Mouse (Mus musculus) heart, embryonic 12.5 days (tissue): ENCODE measurements at regions not wholly inside any gene's neighbourhood (a gene's known extent, or its start where the extent isn't known, plus 50 kb on each side); places are given as distances from the start of the nearest gene placed in this dataset.

Experiments used
- ATAC-seq: fragments of 200-750 bp; cut with Nextera tagmentation; 2 replicates; pipeline ENCODE4 v1.8.0; 2017; ENCODE audit warnings: moderate TSS enrichment, moderate library complexity; ENCODE audit not compliant: insufficient number of reproducible peaks, low FRiP score
- H3K27ac ChIP-seq: fragments of 300-500 bp; sonication (generic); 2 replicates; pipeline ENCODE4 v1.5.1; 2016; ENCODE audit warnings: mild to moderate bottlenecking, moderate library complexity; ENCODE audit not compliant: poor library complexity, severe bottlenecking
- H3K27me3 ChIP-seq: fragments of 300-500 bp; sonication (generic); replicated peaks from 2 replicates; pipeline ENCODE4 v1.6.1; 2016; ENCODE audit warnings: mild to moderate bottlenecking, moderate library complexity
- H3K36me3 ChIP-seq: fragments of 300-500 bp; sonication (generic); 2 replicates; pipeline ENCODE4 v1.6.1; 2016; ENCODE audit warnings: mild to moderate bottlenecking, moderate library complexity
- H3K4me1 ChIP-seq: fragments of 300-500 bp; sonication (generic); replicated peaks from 2 replicates; pipeline ENCODE4 v1.6.1; 2016; ENCODE audit warnings: mild to moderate bottlenecking
- H3K4me2 ChIP-seq: fragments of 300-500 bp; sonication (generic); 2 replicates; pipeline ENCODE4 v1.6.1; 2016; ENCODE audit warnings: mild to moderate bottlenecking, moderate library complexity
- H3K4me3 ChIP-seq: fragments of 300-500 bp; sonication (generic); 2 replicates; pipeline ENCODE4 v1.5.1; 2016; ENCODE audit warnings: mild to moderate bottlenecking
- H3K9ac ChIP-seq: fragments of 300-500 bp; sonication (generic); 2 replicates; pipeline ENCODE4 v1.6.1; 2016; ENCODE audit warnings: mild to moderate bottlenecking, moderate library complexity
- H3K9me3 ChIP-seq: fragments of 300-500 bp; sonication (generic); replicated peaks from 2 replicates; pipeline ENCODE4 v1.6.1; 2016; ENCODE audit warnings: mild to moderate bottlenecking, moderate library complexity
- WGBS: fragments of 180-500 bp; shearing (Covaris S2); methylation state at CpG from one replicate; pipeline ENCODE4 v1.1.7; 2016; 5-methylcytosine and 5-hydroxymethylcytosine counted together

DNA sequence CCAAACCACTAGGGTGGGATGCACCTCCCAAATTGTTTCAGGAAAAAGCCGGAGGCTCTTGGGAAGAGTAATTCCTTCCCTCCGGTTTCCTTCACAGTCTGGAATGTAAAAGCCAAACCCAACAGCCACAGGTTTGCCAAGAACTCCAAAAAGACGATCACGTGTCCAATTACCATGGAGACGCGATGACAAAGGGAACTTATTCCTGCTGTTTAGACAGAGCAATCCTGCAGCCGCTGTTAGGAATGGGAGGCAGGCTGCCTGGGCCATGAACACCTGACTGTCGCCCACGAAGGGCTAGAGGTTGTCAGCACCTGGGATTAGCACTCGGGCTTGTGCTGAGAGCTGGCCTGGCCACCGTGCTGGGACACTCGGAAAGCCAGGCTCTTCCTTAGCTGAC is 175.8 kb downstream of the Shq1 start:
- no peaks in the 10 kb centered on the region for H3K36me3 ChIP-seq
- no peak for ATAC-seq
- H3K27me3 ChIP-seq = peaks cover 10% of the 10 kb centered on the region; the same call in 1 of the 2 replicates
- H3K4me3 ChIP-seq = no peak overlapping the region
- 65% methylated on average over 12 of the region's 12 CpGs for WGBS
- H3K4me1 ChIP-seq = 0 out of 2 replicates have a peak, but pooled peaks cover 5% of the 10 kb centered on the region
- no peak overlapping the region for H3K4me2 ChIP-seq
- no peaks in the 10 kb centered on the region for H3K9me3 ChIP-seq
- no peak overlapping the region for H3K9ac ChIP-seq
- H3K27ac ChIP-seq = no peak overlapping the region

DNA sequence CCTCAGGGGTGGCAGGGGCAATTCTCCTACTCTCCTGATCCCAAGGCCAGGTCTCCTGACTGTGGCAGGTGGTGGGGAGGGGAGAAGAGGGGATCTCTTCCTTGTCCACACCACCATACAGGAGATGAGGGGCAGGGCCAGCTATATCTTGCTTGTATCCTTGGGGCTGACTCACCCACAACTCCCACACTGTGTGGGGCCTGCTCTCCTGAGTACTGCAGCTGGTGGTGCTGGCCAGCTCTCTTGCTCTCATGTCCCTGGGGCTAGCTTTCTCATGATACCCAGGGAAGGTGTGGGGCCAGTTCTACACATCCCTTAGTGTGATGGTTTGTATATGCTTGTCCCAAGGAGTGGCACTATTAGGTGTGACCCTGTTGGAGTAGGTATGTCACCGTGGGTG is 177.4 kb downstream of the Shq1 start:
- 75% methylated on average over 1 of the region's 1 CpGs for WGBS
- no peak overlapping the region for H3K4me2 ChIP-seq
- no peaks in the 10 kb centered on the region for H3K36me3 ChIP-seq
- 0 out of 2 replicates have a peak, but pooled peaks cover 2% of the 10 kb centered on the region for H3K4me1 ChIP-seq
- H3K9me3 ChIP-seq = no peaks in the 10 kb centered on the region
- no peak overlapping the region for H3K4me3 ChIP-seq
- 0 out of 2 replicates have a peak, but pooled peaks cover 13% of the 10 kb centered on the region for H3K27me3 ChIP-seq
- ATAC-seq = no peak
- H3K27ac ChIP-seq = no peak overlapping the region
- H3K9ac ChIP-seq = no peak overlapping the region

DNA sequence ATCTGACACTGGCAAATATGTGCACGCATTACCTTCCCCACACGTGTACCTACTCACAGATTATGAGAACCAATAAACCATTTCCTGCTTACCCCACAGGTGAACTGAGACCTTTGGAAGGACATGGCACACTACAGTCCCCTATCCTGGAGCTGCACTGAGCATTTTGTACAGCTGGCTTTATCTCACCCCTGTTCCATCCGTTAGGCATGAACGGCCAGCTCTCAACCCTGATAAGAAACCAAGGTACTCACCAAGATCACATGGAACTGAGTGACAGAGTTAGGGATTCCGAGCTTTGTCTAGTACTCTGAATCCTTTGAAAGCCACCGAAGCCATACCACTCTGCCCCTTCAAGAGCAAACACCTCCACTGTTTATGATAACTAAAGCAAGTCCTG is 179.1 kb downstream of the Shq1 start:
- Histone ChIP-seq H3K36me3 (no peaks in the 10 kb centered on the region), H3K9me3 (no peaks in the 10 kb centered on the region), H3K27ac (no peak overlapping the region), H3K4me3 (no peak overlapping the region), H3K9ac (no peak overlapping the region), H3K4me2 (no peak overlapping the region), H3K4me1 (no peaks in the 10 kb centered on the region), H3K27me3 (0 out of 2 replicates have a peak, but pooled peaks cover 18% of the 10 kb centered on the region)
- 54% methylated on average over 6 of the region's 6 CpGs for WGBS
- no peak for ATAC-seq

DNA sequence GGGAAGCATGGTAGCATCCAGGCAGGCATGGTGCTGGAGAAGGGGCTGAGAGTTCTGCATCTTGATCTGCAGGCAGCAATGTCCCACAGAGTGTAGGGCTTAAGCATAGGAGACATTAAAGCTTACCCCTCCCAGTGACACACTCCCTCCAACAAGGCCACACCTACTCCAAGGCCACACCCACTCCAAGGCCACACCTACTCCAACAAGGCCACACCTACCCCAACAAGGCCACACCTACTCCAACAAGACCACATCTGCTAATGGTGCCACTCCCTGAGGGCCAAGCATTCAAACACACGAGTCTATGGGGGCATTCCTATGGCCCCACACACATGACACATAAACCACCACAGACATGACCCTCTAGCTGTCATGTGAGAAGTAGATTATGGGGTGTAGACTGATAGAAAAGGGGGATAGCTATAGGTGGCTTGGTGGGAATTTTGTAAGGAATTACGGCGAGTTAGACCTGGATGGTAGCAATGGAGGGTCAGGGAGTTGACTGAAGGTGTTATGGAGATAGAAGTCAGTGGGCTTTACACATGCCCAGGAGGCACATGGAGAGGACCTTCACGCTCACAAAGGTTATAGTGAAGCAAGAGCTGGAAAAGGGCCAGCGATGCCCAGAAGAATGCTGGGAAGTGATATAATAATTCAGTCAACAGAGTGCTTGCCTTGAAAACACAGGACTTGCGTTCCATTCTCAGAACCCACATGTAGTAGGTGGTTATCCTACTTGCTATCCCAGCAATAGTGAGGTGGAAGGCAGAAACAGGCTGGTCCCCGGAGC is 179.8 kb downstream of the Shq1 start:
- Histone ChIP-seq H3K4me3 (no peak overlapping the region), H3K27me3 (0 out of 2 replicates have a peak, but pooled peaks cover 18% of the 10 kb centered on the region), H3K4me2 (no peak overlapping the region), H3K27ac (no peak overlapping the region), H3K9ac (no peak overlapping the region), H3K9me3 (no peaks in the 10 kb centered on the region), H3K36me3 (no peaks in the 10 kb centered on the region), H3K4me1 (no peaks in the 10 kb centered on the region)
- WGBS = 89% methylated on average over 7 of the region's 7 CpGs
- ATAC-seq = no peak

DNA sequence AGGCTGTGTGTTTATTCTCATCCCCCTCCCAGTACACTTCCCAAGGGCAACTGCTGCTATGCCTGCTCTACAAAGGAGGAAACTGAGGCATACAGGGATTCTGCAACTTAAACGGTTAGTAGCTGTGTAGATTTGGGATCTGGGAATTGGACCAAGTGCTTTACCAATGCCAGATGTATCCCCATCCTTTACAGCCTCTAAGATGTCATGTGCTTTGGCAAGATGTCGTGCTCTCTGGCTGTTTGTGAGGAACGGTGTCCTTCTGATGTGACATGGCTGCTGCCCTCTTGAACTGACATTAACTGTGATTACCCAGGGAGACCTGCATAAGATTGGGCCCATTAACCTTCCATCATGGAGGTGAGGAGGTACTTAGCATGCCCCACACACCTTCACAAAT is 187.1 kb downstream of the Shq1 start:
- Histone ChIP-seq H3K4me3 (0 out of 2 replicates have a peak overlapping the region, but pooled peaks have one; percentile 27), H3K9me3 (peaks cover 10% of the 10 kb centered on the region), H3K36me3 (no peaks in the 10 kb centered on the region), H3K9ac (no peak overlapping the region), H3K4me2 (peak overlapping the region; percentile 65), H3K27ac (no peak overlapping the region), H3K27me3 (peaks cover 15% of the 10 kb centered on the region; the same call in 1 of the 2 replicates), H3K4me1 (peaks cover 41% of the 10 kb centered on the region)
- WGBS = 54% methylated on average over 3 of the region's 3 CpGs
- no peak for ATAC-seq

DNA sequence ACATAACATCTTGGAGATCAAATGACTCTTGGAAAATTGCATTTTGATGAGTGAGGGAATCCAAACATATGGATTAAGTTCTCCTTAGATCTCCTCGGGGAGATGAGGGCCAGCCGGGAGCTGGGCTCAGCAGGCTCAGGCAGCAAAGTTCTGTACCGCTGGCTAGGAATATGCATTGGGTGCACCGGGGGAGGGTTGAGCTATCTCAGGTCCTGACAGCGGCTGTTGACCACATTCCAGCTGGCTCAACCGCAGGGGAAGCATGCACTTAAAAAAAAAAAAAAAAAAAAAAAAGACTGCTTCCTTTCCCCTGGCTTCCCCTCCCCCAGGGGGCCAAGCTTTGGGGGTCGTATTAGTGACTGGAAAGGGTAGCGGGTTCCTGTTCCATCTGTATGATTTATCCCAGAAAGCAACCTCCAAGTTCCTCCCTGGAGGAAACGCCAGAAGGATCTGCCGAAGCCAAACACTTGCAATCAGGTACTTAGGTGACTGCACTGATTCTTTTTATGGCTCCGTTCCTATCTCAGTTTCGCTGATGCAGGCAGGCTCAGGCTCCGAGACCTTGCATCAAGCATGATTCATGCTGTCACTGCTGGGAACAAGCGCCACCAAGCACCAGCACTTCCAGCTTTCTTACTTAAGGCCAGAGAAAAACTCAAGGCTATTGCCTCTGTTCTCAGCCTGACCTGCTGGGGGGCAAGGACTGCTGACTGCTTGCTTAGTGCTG is 187.7 kb downstream of the Shq1 start:
- 3% methylated on average over 14 of the region's 14 CpGs for WGBS
- H3K27ac ChIP-seq = 0 out of 2 replicates have a peak overlapping the region, but pooled peaks have one; percentile 57
- ATAC-seq = no peak

DNA sequence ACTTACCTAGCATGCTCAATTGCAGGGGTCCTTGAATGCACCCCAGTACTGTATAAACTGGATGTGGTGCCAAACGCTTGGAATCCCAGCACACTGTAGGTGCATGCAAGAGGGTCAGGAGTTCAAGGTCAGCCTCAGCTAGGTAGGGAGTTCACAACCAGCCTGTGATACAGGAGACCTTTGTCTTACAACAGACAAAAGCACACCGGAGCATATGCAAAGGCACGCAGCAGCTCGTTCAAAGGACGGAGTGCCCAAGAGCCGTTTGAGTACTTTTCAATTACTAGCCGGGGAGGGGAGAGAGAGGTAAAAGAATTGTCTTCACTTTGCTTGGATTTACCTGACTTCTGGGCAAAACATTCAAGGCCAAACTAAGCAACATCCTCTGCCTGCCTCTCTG is 188.4 kb downstream of the Shq1 start:
- 36% methylated on average over 7 of the region's 7 CpGs for WGBS
- peaks cover 41% of the 10 kb centered on the region for H3K4me1 ChIP-seq
- peaks cover 10% of the 10 kb centered on the region for H3K9me3 ChIP-seq
- H3K4me2 ChIP-seq = peak overlapping the region; percentile 65
- H3K36me3 ChIP-seq = no peaks in the 10 kb centered on the region
- H3K27me3 ChIP-seq = peaks cover 12% of the 10 kb centered on the region; the same call in 1 of the 2 replicates
- H3K27ac ChIP-seq = no peak overlapping the region
- no peak for ATAC-seq
- no peak overlapping the region for H3K4me3 ChIP-seq
- H3K9ac ChIP-seq = no peak overlapping the region

More for the DNA sequence above, 187.7 kb downstream of the Shq1 start:
- Histone ChIP-seq H3K4me1 (peaks cover 41% of the 10 kb centered on the region), H3K36me3 (no peaks in the 10 kb centered on the region), H3K27me3 (peaks cover 11% of the 10 kb centered on the region; the same call in 1 of the 2 replicates), H3K9ac (no peak overlapping the region; the same call in 1 of the 2 replicates), H3K9me3 (peaks cover 10% of the 10 kb centered on the region), H3K4me3 (peak overlapping the region; percentile 27), H3K4me2 (peak overlapping the region; percentile 65)

DNA sequence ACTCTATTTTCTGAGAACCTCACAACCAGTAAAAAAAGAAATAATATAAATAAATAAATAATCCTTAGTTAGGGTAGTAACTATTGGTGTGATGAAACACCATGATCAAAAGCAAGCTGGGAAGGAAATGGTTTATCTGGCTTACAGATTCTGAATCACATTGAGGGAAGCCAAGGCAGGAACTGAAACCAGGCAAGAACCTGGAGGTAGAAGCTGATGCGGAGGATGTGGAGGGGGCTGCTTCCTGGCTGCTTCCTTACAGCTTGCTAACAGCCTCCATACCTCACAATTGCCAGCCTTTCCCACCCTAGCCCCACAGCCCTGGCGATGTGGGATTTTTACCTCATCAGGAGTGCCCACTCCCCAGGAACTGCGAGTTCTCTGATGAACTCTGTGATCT is 190.4 kb downstream of the Shq1 start:
- Histone ChIP-seq H3K4me3 (no peak overlapping the region), H3K9me3 (peaks cover 5% of the 10 kb centered on the region), H3K9ac (no peak overlapping the region), H3K4me2 (no peak overlapping the region), H3K4me1 (peaks cover 46% of the 10 kb centered on the region), H3K27me3 (peaks cover 13% of the 10 kb centered on the region), H3K36me3 (no peaks in the 10 kb centered on the region), H3K27ac (no peak overlapping the region)
- ATAC-seq = no peak
- 74% methylated on average over 3 of the region's 3 CpGs for WGBS

DNA sequence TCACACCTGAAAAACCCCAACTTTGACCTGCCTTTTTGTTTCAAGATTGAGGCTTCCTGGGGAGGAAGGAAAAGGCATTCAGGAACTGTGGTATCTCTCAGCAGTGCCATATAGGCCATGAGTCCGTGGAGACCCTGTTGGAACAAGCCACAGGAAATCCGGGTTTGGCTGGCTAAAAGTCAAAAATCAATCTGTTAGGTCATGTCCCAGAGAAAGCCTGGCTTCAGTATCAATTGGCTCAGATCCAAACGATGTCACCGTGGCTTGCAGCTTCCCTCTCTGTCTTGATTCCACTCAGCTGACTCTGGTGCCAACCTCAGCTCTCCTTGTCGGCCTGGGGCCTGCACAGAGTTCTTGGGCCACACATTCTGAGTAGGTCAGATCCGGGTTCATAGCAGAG is 191.1 kb downstream of the Shq1 start:
- no peak overlapping the region for H3K9ac ChIP-seq
- H3K27ac ChIP-seq = 0 out of 2 replicates have a peak overlapping the region, but pooled peaks have one; percentile 5
- peaks cover 20% of the 10 kb centered on the region for H3K27me3 ChIP-seq
- H3K4me2 ChIP-seq = no peak overlapping the region
- no peaks in the 10 kb centered on the region for H3K36me3 ChIP-seq
- no peaks in the 10 kb centered on the region for H3K9me3 ChIP-seq
- H3K4me3 ChIP-seq = no peak overlapping the region
- H3K4me1 ChIP-seq = peaks cover 46% of the 10 kb centered on the region
- ATAC-seq = peak; percentile 44
- 23% methylated on average over 6 of the region's 6 CpGs for WGBS

DNA sequence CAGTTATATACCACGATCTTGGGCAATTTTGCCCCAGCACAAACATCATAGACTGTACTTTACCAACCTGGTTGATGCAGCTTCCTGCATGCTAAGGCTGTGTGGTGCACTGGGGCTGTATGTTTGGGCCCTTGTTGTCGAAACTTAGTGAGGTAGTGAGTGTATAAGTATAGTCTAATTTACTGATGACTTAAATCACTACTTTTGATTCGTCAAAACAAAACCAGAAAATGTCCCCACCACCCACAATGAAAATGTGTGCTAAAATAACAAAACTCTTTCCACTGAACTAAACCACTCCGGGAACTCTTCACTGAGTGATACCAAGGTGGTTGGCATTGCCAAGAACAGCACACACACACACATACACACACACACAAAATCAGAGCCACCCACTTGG is 191.5 kb downstream of the Shq1 start:
- H3K27ac ChIP-seq = no peak overlapping the region
- no peak overlapping the region for H3K4me3 ChIP-seq
- WGBS = 68% methylated on average over 4 of the region's 4 CpGs
- H3K9ac ChIP-seq = no peak overlapping the region
- H3K36me3 ChIP-seq = no peaks in the 10 kb centered on the region
- no peak overlapping the region for H3K4me2 ChIP-seq
- no peak for ATAC-seq
- peaks cover 20% of the 10 kb centered on the region for H3K27me3 ChIP-seq
- no peaks in the 10 kb centered on the region for H3K9me3 ChIP-seq
- H3K4me1 ChIP-seq = peaks cover 46% of the 10 kb centered on the region
